Mouse (Mus musculus): ENCODE measurements at regions not wholly inside any gene's neighbourhood (a gene's known extent, or its start where the extent isn't known, plus 50 kb on each side); places are given as distances from the start of the nearest gene placed in this dataset.

- TF ChIP-seq EP300 (IDR thresholded peaks at IDR 0.05; ENCODE audit: low read depth) (no peak), CTCF (IDR thresholded peaks at IDR 0.05; ENCODE audit: low read depth) (no peak)
These were observed 94.7 kb upstream of the Ccnd1 start for GRCm38 (mm10) chr7:145034385-145034784.

Data from liver, postnatal 0 days (tissue).